Mouse (Mus musculus): ENCODE results near the gene Ssb. TPM values are rescaled to one million over a fixed set of nuclear protein-coding genes. Genes with fewer than 3 reads are reported as not detected.

Gene Ssb
- polyA plus RNA-seq (2015; fragmentation: Nextera tagmentation; extraction: Ambion mirVana): 103 and 116 TPM in 2 replicates

- Histone ChIP-seq H3K36me3 (ENCODE audit: control insufficient read depth, insufficient read depth) (peaks cover 4% of the 10 kb centered on the region), H3K27ac (ENCODE audit: low read length) (peak within 1 kb of the TSS; percentile 89), H3K9me3 (replicated peaks; ENCODE audit: control insufficient read depth, low read length) (no peaks in the 10 kb centered on the region), H3K9ac (ENCODE audit: low read depth, low read length) (peak within 1 kb of the TSS; percentile 100), H3K4me2 (ENCODE audit: low read depth, low read length) (peak within 1 kb of the TSS; percentile 83), H3K4me1 (ENCODE audit: control insufficient read depth, low read depth, low read length) (peaks cover 8% of the 10 kb centered on the region), H3K4me3 (ENCODE audit: low read depth, low read length) (peak within 1 kb of the TSS; percentile 100), H3K27me3 (ENCODE audit: control insufficient read depth, insufficient read depth, low read depth, low read length) (no peaks in the 10 kb centered on the region)
- ATAC-seq (ENCODE audit: low read depth): peak; percentile 95
- WGBS (ENCODE audit: insufficient replicate concordance): under 1% methylated on average over 66 of the region's 66 CpGs
Measured at GRCm38 (mm10) chr2:69861485-69862091, at the start of gene Ssb. Ssb (plus strand) TSS chr2:69861562.

DNA sequence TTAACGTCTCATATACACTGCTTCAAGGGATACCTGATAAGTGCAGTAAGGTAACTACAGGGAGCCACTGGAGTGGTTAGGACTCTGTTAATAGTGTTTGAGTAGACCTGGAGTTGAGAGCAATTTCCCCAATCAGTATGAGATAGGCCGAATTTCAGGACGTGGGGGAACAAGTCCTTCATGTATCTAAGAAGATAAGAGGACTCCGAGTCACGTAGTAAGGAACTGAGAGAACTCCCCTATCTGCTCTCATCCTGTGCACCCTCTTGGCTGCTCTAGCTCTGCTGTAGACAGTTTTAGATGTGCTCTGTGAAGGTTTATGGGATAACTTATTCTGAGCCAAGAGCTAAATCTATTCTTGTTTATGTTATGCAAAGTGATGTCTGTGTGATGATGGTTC, 44.8 kb upstream of the Ssb start:
- no peaks in the 10 kb centered on the region for H3K36me3 ChIP-seq (ENCODE audit: control insufficient read depth, insufficient read depth)
- 13% methylated on average over 5 of the region's 5 CpGs for WGBS (ENCODE audit: insufficient replicate concordance)
- H3K27ac ChIP-seq (ENCODE audit: low read length): peak overlapping the region; percentile 77
- peak; percentile 90 for ATAC-seq (ENCODE audit: low read depth)
- H3K9me3 ChIP-seq (replicated peaks; ENCODE audit: control insufficient read depth, low read length): no peaks in the 10 kb centered on the region
- H3K4me2 ChIP-seq (ENCODE audit: low read depth, low read length): peak overlapping the region; percentile 21
- peaks cover 49% of the 10 kb centered on the region for H3K4me1 ChIP-seq (ENCODE audit: control insufficient read depth, low read depth, low read length)
- H3K27me3 ChIP-seq (ENCODE audit: control insufficient read depth, insufficient read depth, low read depth, low read length): no peaks in the 10 kb centered on the region
- no peak overlapping the region for H3K4me3 ChIP-seq (ENCODE audit: low read depth, low read length)
- H3K9ac ChIP-seq (ENCODE audit: low read depth, low read length): no peak overlapping the region

- Histone ChIP-seq H3K4me1 (ENCODE audit: control insufficient read depth, low read depth, low read length) (peaks cover 51% of the 10 kb centered on the region), H3K4me2 (ENCODE audit: low read depth, low read length) (peak overlapping the region; percentile 26), H3K4me3 (ENCODE audit: low read depth, low read length) (no peak overlapping the region), H3K27me3 (ENCODE audit: control insufficient read depth, insufficient read depth, low read depth, low read length) (no peaks in the 10 kb centered on the region), H3K9ac (ENCODE audit: low read depth, low read length) (0 out of 2 replicates have a peak overlapping the region, but pooled peaks have one; percentile 14), H3K27ac (ENCODE audit: low read length) (peak overlapping the region; percentile 83), H3K36me3 (ENCODE audit: control insufficient read depth, insufficient read depth) (no peaks in the 10 kb centered on the region), H3K9me3 (replicated peaks; ENCODE audit: control insufficient read depth, low read length) (no peaks in the 10 kb centered on the region)
- WGBS (ENCODE audit: insufficient replicate concordance): 41% methylated on average over 9 of the region's 9 CpGs
- ATAC-seq (ENCODE audit: low read depth): peak; percentile 59
Measured at GRCm38 (mm10) chr2:69818350-69819085, 42.8 kb upstream of the Ssb start.

GRCm38 (mm10) chr2:69820201-69820600, 41.2 kb upstream of the Ssb start:
- Histone ChIP-seq H3K4me1 (ENCODE audit: control insufficient read depth, low read depth, low read length) (peaks cover 53% of the 10 kb centered on the region), H3K4me2 (ENCODE audit: low read depth, low read length) (no peak overlapping the region), H3K27ac (ENCODE audit: low read length) (peak overlapping the region; percentile 77), H3K36me3 (ENCODE audit: control insufficient read depth, insufficient read depth) (no peaks in the 10 kb centered on the region), H3K4me3 (ENCODE audit: low read depth, low read length) (no peak overlapping the region), H3K9ac (ENCODE audit: low read depth, low read length) (peak overlapping the region; percentile 22; the same call in 1 of the 2 replicates), H3K27me3 (ENCODE audit: control insufficient read depth, insufficient read depth, low read depth, low read length) (no peaks in the 10 kb centered on the region), H3K9me3 (replicated peaks; ENCODE audit: control insufficient read depth, low read length) (no peaks in the 10 kb centered on the region)
- 44% methylated on average over 1 of the region's 1 CpGs for WGBS (ENCODE audit: insufficient replicate concordance)
- ATAC-seq (ENCODE audit: low read depth): no peak

GRCm38 (mm10) chr2:69821711-69822110, 39.7 kb upstream of the Ssb start, which contains the start of gene Klhl23:
Klhl23 (plus strand) TSS chr2:69821944.
- H3K9ac ChIP-seq (ENCODE audit: low read depth, low read length): peak within 1 kb of the TSS; percentile 92
- H3K27me3 ChIP-seq (ENCODE audit: control insufficient read depth, insufficient read depth, low read depth, low read length): no peaks in the 10 kb centered on the region
- no peaks in the 10 kb centered on the region for H3K9me3 ChIP-seq (replicated peaks; ENCODE audit: control insufficient read depth, low read length)
- peaks cover 48% of the 10 kb centered on the region for H3K4me1 ChIP-seq (ENCODE audit: control insufficient read depth, low read depth, low read length)
- peak within 1 kb of the TSS; percentile 85 for H3K4me3 ChIP-seq (ENCODE audit: low read depth, low read length)
- WGBS (ENCODE audit: insufficient replicate concordance): 3% methylated on average over 8 of the region's 8 CpGs
- peak within 1 kb of the TSS; percentile 74 for H3K4me2 ChIP-seq (ENCODE audit: low read depth, low read length)
- H3K36me3 ChIP-seq (ENCODE audit: control insufficient read depth, insufficient read depth): peaks cover 7% of the 10 kb centered on the region; the same call in 1 of the 2 replicates
- H3K27ac ChIP-seq (ENCODE audit: low read length): peak within 1 kb of the TSS; percentile 88
- ATAC-seq (ENCODE audit: low read depth): peak; percentile 23; the same call in 1 of the 2 replicates

DNA sequence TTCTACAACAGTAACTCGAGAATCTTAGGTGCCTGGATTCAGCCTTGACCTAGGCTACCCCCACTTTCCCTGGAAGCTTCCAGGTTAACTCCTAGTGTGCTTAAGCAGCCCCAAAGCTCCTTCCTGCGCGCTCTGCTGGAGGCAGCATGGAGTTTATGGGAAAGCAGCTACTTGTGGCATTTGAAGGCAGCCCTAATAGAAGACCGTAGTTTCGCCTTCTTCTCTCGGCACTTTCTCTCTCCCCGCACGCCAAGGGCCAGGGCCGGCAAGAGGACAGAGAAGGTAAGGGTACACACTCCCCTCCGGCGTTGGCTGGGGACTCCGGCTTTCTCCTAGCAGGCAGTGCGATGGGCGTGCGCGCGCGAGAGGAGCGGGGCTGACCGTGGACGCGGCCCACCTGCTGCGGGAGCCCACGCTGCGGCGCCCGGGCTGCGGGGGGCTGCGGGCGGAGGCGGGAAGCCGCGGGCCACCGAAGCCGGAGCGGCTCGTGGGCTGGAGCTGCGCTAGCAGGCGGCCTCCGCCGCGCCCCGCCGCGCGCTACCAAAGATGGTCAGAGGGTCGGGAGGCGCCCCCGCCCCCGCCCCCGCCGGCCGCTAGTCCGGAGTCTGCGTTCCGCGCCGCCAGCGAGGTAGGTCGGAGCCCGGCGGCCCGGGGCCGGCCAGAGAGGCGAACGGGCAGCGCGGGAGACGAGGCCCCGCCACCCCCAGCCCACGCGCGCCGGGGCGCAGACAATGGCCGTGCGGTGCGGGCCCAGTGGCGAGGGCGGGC, 38.8 kb upstream of the Ssb start:
- peaks cover 44% of the 10 kb centered on the region for H3K4me1 ChIP-seq (ENCODE audit: control insufficient read depth, low read depth, low read length)
- peak overlapping the region; percentile 74 for H3K4me2 ChIP-seq (ENCODE audit: low read depth, low read length)
- no peaks in the 10 kb centered on the region for H3K27me3 ChIP-seq (ENCODE audit: control insufficient read depth, insufficient read depth, low read depth, low read length)
- peak; percentile 38 for ATAC-seq (ENCODE audit: low read depth)
- WGBS (ENCODE audit: insufficient replicate concordance): under 1% methylated on average over 66 of the region's 80 CpGs
- H3K27ac ChIP-seq (ENCODE audit: low read length): peak overlapping the region; percentile 88
- peak overlapping the region; percentile 92 for H3K9ac ChIP-seq (ENCODE audit: low read depth, low read length)
- peaks cover 9% of the 10 kb centered on the region; the same call in 1 of the 2 replicates for H3K36me3 ChIP-seq (ENCODE audit: control insufficient read depth, insufficient read depth)
- H3K4me3 ChIP-seq (ENCODE audit: low read depth, low read length): peak overlapping the region; percentile 85
- no peaks in the 10 kb centered on the region for H3K9me3 ChIP-seq (replicated peaks; ENCODE audit: control insufficient read depth, low read length)

DNA sequence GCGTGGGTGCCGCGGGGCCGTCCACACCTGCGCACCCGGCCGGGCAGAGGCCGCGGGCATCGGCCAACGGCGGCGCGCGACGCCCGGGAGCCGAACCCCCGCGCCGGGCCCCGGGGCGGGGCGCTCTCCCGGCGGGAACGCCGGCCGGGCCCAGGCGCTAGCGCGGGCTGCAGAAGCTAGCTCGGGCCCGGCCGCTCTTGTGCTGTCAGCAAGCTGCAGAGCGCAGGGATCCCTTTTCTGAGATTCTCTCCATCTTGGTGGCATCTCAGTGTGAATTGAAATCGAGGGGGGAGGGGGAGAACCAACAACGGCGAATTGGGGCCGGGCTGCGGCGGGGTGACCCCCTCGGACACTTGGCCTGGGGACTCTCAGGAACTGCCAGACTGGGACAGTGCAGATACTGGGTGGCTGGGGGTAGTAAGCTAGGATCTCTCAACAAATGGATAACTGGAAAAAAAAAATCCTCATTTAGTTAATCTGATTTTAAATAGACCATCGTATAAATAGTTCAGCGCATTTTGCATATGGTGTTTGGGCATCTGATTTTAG, 38.2 kb upstream of the Ssb start:
- Histone ChIP-seq H3K9ac (ENCODE audit: low read depth, low read length) (peak overlapping the region; percentile 92), H3K4me3 (ENCODE audit: low read depth, low read length) (peak overlapping the region; percentile 85), H3K4me1 (ENCODE audit: control insufficient read depth, low read depth, low read length) (peaks cover 37% of the 10 kb centered on the region), H3K36me3 (ENCODE audit: control insufficient read depth, insufficient read depth) (peaks cover 9% of the 10 kb centered on the region; the same call in 1 of the 2 replicates), H3K4me2 (ENCODE audit: low read depth, low read length) (peak overlapping the region; percentile 74), H3K9me3 (replicated peaks; ENCODE audit: control insufficient read depth, low read length) (no peaks in the 10 kb centered on the region), H3K27me3 (ENCODE audit: control insufficient read depth, insufficient read depth, low read depth, low read length) (no peaks in the 10 kb centered on the region), H3K27ac (ENCODE audit: low read length) (peak overlapping the region; percentile 88)
- 2% methylated on average over 39 of the region's 45 CpGs for WGBS (ENCODE audit: insufficient replicate concordance)
- peak; percentile 79 for ATAC-seq (ENCODE audit: low read depth)

DNA sequence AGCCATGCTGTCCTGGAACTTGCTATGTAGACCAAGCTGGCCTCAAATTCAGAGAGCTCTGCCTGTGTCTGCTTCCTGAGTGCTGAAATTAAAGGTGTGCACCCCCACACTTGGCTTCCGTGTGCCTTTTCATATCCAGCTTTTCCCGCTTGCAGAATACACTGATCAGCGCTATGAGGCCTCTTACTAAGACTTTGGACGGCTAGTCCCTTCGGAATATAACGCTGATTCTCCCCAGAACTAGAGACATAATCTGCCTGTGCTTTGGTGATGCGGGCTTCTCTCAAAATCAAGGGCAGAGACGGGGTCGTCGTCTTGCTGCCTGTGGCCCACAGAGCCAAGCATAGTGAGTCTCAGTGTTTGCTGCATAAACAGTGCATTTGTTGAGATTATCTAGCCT, 35.5 kb upstream of the Ssb start:
- Histone ChIP-seq H3K36me3 (ENCODE audit: control insufficient read depth, insufficient read depth) (peaks cover 18% of the 10 kb centered on the region), H3K9me3 (replicated peaks; ENCODE audit: control insufficient read depth, low read length) (no peaks in the 10 kb centered on the region), H3K4me1 (ENCODE audit: control insufficient read depth, low read depth, low read length) (peaks cover 20% of the 10 kb centered on the region), H3K9ac (ENCODE audit: low read depth, low read length) (no peak overlapping the region), H3K27ac (ENCODE audit: low read length) (no peak overlapping the region), H3K27me3 (ENCODE audit: control insufficient read depth, insufficient read depth, low read depth, low read length) (no peaks in the 10 kb centered on the region), H3K4me3 (ENCODE audit: low read depth, low read length) (no peak overlapping the region), H3K4me2 (ENCODE audit: low read depth, low read length) (no peak overlapping the region)
- no peak for ATAC-seq (ENCODE audit: low read depth)
- 86% methylated on average over 10 of the region's 10 CpGs for WGBS (ENCODE audit: insufficient replicate concordance)
